ENCODE assay signal across 9 mouse cellular contexts in genomic region chr5:36621058-36621449, GRCm38 (mm10). TPM values are rescaled to one million over a fixed set of nuclear protein-coding genes. Genes with fewer than 3 reads are reported as not detected.
A peak's percentile ranks its signal among the peaks of the same experiment; 100 is the strongest.
DNase-seq lines count a peak whose midpoint lies in the region; ATAC-seq lines count a peak whose summit lies in the region.
"Had no signal": no experiment of that assay in that cellular context is flagged by ENCODE, and none has a peak within 500 bp of the region (broad histone marks: within the 10 kb centered on the region; RNA-seq: fewer than 3 reads in every experiment).

No protein-coding gene starts in this region.

- H3K36me3 ChIP-seq in midbrain, embryonic 11.5 days (ENCODE audit: control insufficient read depth, insufficient read depth, low read length): peaks cover 10% of the 10 kb centered on the region; the same call in 1 of the 2 replicates
- peaks cover 5% of the 10 kb centered on the region; the same call in 1 of the 2 replicates for H3K36me3 ChIP-seq in midbrain, embryonic 16.5 days (ENCODE audit: control insufficient read depth, insufficient read depth, low read length)
- peaks cover 43% of the 10 kb centered on the region for H3K36me3 ChIP-seq in liver, embryonic 13.5 days

- DNase-seq in gastrocnemius, postnatal 25 days: peak; percentile 26
- DNase-seq in gastrocnemius, postnatal 14 days: no peak
- peak; percentile 14 for DNase-seq in midbrain, embryonic 11.5 days (ENCODE audit: low spot score, missing footprints)
- peak; percentile 42 for DNase-seq in liver, embryonic 13.5 days
- DNase-seq in ovary, adult 18-20 months (ENCODE audit: low spot score): no peak
- no peak for DNase-seq in urinary bladder, postnatal 25 days (ENCODE audit: low spot score)
- no peak for DNase-seq in frontal cortex, postnatal 25 days (ENCODE audit: low spot score in 2 of 2)
- DNase-seq: spleen, adult 18-20 months had no signal

- H3K4me3 ChIP-seq in midbrain, embryonic 11.5 days (ENCODE audit: low read depth, low read length): no peak overlapping the region
- H3K4me3 ChIP-seq in midbrain, embryonic 16.5 days (ENCODE audit: low read depth, low read length): no peak overlapping the region
- H3K4me3 ChIP-seq in liver, embryonic 13.5 days (replicated peaks): peak overlapping the region; percentile 42

- no peaks in the 10 kb centered on the region for H3K4me1 ChIP-seq in midbrain, embryonic 11.5 days (ENCODE audit: control insufficient read depth, insufficient read depth, low read length)
- H3K4me1 ChIP-seq in midbrain, embryonic 16.5 days (ENCODE audit: control insufficient read depth, insufficient read depth, low read length): no peaks in the 10 kb centered on the region; the same call in 1 of the 2 replicates
- peaks cover 79% of the 10 kb centered on the region for H3K4me1 ChIP-seq in liver, embryonic 13.5 days (replicated peaks)

- intact Hi-C loops in gastrocnemius, postnatal 14 days (cut with DNase I; ENCODE audit: low total_unique reads): no loop called here

- H3K27ac ChIP-seq in midbrain, embryonic 11.5 days (ENCODE audit: low read depth, low read length): no peak overlapping the region
- H3K27ac ChIP-seq in midbrain, embryonic 16.5 days (ENCODE audit: low read length): no peak overlapping the region
- H3K27ac ChIP-seq in liver, embryonic 13.5 days: peak overlapping the region; percentile 97

- H3K4me2 ChIP-seq in midbrain, embryonic 11.5 days: no peak overlapping the region
- no peak overlapping the region for H3K4me2 ChIP-seq in midbrain, embryonic 16.5 days (ENCODE audit: low read length)
- H3K4me2 ChIP-seq in liver, embryonic 13.5 days: peak overlapping the region; percentile 66

- WGBS in midbrain, embryonic 11.5 days: 93% methylated on average over 5 of the region's 5 CpGs
- WGBS in midbrain, embryonic 16.5 days: 80% methylated on average over 5 of the region's 5 CpGs
- WGBS in liver, embryonic 13.5 days (ENCODE audit: insufficient replicate concordance): 30% methylated on average over 5 of the region's 5 CpGs

- H3K9me3 ChIP-seq in midbrain, embryonic 11.5 days (ENCODE audit: control insufficient read depth, low read length): no peaks in the 10 kb centered on the region
- H3K9me3 ChIP-seq in midbrain, embryonic 16.5 days (replicated peaks; ENCODE audit: control insufficient read depth, low read length, poor library complexity, severe bottlenecking): no peaks in the 10 kb centered on the region
- H3K9me3 ChIP-seq in liver, embryonic 13.5 days (replicated peaks): no peaks in the 10 kb centered on the region

- no peak overlapping the region for H3K9ac ChIP-seq in midbrain, embryonic 11.5 days (ENCODE audit: low read length)
- no peak overlapping the region for H3K9ac ChIP-seq in midbrain, embryonic 16.5 days (ENCODE audit: low read depth, low read length)
- H3K9ac ChIP-seq in liver, embryonic 13.5 days: peak overlapping the region; percentile 69

- no peak for ATAC-seq in midbrain, embryonic 11.5 days (ENCODE audit: low FRiP score)
- no peak for ATAC-seq in midbrain, embryonic 16.5 days
- peak; percentile 67 for ATAC-seq in liver, embryonic 13.5 days (ENCODE audit: low read depth)

- no peaks in the 10 kb centered on the region for H3K27me3 ChIP-seq in midbrain, embryonic 11.5 days (ENCODE audit: control insufficient read depth, insufficient read depth, low read length)
- H3K27me3 ChIP-seq in midbrain, embryonic 16.5 days (ENCODE audit: control insufficient read depth, insufficient read depth, low read depth, low read length): no peaks in the 10 kb centered on the region
- no peaks in the 10 kb centered on the region for H3K27me3 ChIP-seq in liver, embryonic 13.5 days

RNA-seq across cellular contexts. Expression of gene Tbc1d14, which starts 28.0 kb away (rescaled TPM):
- 10 to 100 TPM; 12.6 to 13.5 TPM for total RNA-seq in gastrocnemius, postnatal 25 days (2021)
- total RNA-seq in gastrocnemius, postnatal 14 days (2021): 10 to 100 TPM; 13.9 to 14.6 TPM
- polyA plus RNA-seq in midbrain, embryonic 11.5 days (2014; fragmentation: Nextera tagmentation; extraction: Ambion mirVana): 41.2 TPM in 2 replicates
- 74.6 and 76.1 TPM in 2 replicates for polyA plus RNA-seq in midbrain, embryonic 16.5 days (2015; fragmentation: Nextera tagmentation; extraction: Ambion mirVana)
- polyA plus RNA-seq in liver, embryonic 13.5 days (2015; fragmentation: Nextera tagmentation; extraction: Ambion mirVana): 9.4 and 10.9 TPM in 2 replicates

Comparison
In these comparisons a context has a peak if more than half of its experiments do, and no peak if none do; other contexts are left out.
1. DNase-seq: peak in gastrocnemius, postnatal 25 days (single experiment), midbrain, embryonic 11.5 days (single experiment) and liver, embryonic 13.5 days (single experiment); none in gastrocnemius, postnatal 14 days (single experiment), ovary, adult 18-20 months (single experiment), urinary bladder, postnatal 25 days (single experiment) and frontal cortex, postnatal 25 days (0 of 2).